Mouse (Mus musculus): ENCODE results near the gene Gm3448.
A peak's percentile ranks its signal among the peaks of the same experiment; 100 is the strongest.
"Not testable (repeated sequence)": the region's sequence is repeated elsewhere in the genome, so short reads cannot be mapped to it uniquely, and the experiment has no call there.

Gm3448 gene

GRCm38 (mm10) chr17:15025513-15025912 is 15.8 kb downstream of the Gm3448 start:
- DNase-seq, result not testable (repeated sequence)

DNA sequence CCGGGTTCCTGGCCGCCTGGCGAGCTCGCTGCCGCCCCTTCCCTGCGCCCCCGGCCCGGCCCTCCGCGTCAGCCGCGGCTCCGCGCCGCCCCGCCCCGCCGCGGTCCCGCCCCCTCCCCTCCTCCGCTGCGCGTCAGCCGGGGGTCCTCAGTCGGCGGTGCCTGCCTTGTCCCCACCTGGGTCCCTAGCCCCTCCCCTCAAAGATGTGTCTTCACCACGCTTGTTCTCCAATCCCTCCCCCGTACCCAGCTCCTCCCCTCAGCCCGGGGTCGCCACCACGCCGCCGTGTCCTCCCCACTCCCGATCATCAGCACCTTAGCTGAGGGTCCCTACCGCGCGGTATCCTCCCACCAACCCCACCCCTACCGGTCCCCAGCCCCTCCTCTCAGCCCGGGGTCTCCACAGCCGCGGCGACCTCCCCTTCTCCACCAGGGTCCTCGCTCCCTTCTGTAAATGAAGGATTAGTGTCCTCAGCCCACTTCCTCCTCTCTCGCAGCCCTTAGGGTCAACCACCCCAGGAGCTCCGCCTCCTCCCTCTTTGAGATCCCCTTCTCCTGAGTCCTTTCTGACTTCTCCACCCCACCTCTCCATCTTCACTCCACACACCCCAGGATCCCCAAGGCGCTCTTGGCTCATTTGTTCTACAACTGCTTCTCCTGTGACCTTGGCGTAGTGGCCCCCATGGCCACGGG is 16.7 kb downstream of the Gm3448 start:
- DNase-seq, result not testable (repeated sequence)

DNA sequence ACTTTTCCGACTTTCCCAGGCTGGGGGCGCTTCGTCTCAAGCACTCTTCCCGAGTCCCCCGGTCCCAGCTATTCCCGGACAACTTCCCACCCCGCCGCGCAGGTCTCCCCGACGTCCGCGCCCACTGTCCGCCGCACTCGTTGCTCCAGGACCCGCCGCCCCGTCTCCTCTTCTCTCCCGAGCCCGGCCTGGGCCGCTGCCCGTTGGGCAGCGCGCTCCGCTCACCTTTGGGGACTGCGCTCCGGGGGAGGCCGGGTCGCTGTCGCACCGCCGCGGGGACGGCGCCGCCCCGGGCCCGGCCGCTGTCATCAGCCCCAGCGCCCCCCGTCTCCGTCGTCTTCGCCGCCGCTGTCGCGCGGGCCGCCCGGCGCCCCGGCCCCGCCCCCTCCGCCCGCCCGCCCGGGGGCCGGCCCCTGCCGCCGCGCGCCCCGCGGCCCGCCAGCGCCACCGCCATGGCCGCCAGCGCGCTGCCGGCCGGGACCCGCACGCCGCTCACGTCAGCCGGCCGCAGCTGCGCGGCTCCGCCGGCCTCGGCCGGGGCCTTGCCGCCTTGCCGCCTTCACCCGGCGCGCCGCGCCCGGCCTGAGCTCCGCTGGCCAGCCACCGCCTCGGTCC is 17.4 kb downstream of the Gm3448 start:
- DNase-seq, result not testable (repeated sequence)

DNA sequence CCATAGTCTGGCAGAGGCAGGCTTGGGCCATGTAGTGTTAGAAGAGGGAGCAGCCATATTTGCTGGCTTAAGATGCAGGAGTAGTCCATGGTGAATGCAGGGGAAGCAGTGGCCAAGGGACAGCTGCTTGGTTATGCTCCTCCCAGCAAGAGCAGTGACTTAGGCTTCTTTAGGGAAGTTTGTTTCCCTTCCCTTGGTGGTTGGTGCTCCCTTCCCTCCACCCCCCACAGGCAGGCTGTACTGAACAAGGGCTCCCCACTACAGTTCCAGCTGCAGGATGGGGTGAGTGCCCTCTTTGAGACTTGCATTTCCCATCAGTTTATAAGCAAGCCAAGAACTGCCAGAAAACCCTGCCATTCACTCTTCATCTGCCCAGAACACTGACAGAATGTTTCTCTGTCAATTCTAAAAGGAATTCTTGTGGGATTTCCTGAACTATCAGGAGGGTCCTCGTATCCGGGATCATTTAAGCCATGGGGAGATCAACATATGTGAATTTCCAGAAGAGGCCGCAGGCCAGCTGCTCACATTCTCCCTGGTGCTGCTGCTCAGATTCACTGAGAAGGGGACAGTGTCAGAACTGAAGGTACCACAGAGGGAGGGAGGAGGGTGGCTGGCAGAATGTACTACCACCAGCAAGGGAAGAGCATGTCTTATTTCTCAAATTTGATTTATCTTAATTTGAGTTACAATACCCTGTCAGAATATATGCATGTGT is 19.7 kb downstream of the Gm3448 start:
- peak; percentile 1 to 20 for DNase-seq

DNA sequence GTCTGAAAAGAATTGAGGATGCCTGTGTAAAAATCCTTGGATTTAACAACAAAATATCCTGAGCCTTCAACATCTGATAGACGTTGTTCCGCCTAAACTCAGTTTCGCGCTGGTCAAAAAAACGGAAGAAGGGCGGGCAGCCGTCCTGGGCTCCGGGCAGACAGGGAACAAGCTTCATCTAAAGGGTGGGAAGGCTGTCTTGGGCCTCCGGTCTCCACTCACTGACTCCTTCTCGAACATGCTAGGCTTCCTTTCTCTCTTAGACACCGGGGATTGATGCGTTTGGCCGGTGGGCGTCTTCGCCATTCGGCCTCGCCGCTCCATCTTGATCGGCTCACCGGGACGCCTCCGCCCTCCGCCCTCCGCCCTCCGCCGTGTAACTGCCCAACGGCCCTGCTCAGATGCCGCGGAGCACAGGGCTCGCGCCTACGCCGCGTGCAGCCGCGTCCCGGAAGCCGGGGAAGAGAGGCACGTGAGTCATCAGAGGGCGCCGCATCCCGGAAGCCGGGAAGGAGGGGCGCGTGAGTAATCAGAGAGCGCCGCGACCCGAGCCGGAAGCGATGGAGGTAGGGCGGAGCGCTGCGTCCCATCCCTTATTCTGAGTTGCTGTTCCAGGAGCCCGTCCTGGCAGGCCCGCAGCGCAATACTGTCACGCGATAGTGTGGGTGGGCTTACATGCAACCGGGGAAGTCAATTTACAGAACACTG is 31.5 kb downstream of the Gm3448 start, which contains the start of gene Gm3435:
Gene Gm3435 (plus strand): TSS at position 471 of the 708 bp plus-strand sequence.
- not testable (repeated sequence) for DNase-seq

DNA sequence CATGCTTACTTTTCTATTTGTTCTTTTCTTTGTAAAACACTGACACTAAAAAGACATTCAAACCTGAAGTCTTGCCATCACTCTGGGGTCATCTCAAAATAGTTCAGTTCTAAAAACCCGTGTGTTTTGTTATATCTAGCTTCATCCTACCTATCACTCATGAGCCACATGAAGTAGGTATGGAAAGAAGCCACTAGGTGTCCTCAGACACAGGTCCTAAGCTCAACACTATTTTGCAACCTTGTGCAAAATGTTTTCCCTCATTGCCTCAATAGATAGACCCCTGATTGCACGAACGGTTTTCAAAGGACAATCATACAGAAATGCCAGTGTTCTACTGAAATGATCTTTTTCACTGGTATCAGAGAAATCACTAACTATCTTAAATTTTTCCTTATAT is 32.2 kb downstream of the Gm3448 start:
- DNase-seq, result not testable (repeated sequence)

DNA sequence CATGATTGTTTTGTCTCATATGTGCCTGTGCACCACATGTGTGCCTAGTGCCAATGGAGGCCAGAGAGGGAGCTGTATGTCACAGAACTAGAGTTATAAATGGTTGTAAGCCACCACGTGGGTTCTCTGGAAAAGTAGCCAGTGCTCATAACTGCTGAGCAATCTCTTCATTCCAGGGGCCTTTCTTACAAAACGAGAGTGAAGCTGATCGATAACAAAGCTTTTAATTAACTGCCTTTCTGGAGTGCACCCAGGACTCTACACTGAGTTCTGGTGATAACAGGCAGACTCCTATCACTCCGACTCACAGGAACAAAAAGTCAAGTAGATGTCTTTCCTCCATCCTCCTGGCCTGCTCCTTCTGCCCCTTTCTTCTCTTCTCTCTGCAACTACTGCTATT is 41.3 kb downstream of the Gm3448 start:
- DNase-seq, result not testable (repeated sequence)

DNA sequence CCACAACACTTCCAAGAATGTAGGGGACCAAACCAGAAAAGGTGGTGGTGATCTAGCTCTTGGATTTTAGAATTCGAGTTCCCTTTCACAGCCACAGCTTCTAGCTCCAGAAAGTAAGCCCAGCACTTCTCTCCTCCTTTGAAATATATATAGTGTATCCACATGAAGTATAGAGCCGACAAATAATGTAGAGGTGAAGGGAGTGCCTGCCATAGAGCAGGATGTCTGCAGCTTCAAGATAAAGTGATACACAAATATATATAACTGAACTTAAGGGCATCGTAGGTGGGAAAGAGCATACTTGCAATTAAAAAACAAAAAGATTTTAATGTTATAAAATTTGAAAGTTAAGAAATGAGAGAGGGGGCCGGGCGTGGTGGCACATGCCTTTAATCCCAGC is 47.2 kb downstream of the Gm3448 start:
- not testable (repeated sequence) for DNase-seq

GRCm38 (mm10) chr17:14993139-14993832 is 48.1 kb downstream of the Gm3448 start:
- DNase-seq, result not testable (repeated sequence)

- DNase-seq, result not testable (repeated sequence)
Observed at GRCm38 (mm10) chr17:14992522-14993138, 48.7 kb downstream of the Gm3448 start.

DNA sequence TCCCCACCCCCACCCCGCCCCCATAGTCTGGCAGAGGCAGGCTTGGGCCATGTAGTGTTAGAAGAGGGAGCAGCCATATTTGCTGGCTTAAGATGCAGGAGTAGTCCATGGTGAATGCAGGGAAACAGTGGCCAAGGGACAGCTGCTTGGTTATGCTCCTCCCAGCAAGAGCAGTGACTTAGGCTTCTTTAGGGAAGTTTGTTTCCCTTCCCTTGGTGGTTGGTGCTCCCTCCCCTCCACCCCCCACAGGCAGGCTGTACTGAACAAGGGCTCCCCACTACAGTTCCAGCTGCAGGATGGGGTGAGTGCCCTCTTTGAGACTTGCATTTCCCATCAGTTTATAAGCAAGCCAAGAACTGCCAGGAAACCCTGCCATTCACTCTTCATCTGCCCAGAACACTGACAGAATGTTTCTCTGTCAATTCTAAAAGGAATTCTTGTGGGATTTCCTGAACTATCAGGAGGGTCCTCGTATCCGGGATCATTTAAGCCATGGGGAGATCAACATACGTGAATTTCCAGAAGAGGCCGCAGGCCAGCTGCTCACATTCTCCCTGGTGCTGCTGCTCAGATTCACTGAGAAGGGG is 51.1 kb downstream of the Gm3448 start:
- peak in 1 of 2 experiments; percentile 6 for DNase-seq

- DNase-seq, result not testable (repeated sequence)
Observed at GRCm38 (mm10) chr17:14978362-14979038, 62.8 kb downstream of the Gm3448 start, which contains the start of the genes 9030025P20Rik and Gm3417. Gene 9030025P20Rik (plus strand): TSS chr17:14978468. Gene Gm3417 (minus strand): TSS chr17:14978790.

GRCm38 (mm10) chr17:14977718-14978361 is 63.5 kb downstream of the Gm3448 start:
- DNase-seq, result not testable (repeated sequence)

GRCm38 (mm10) chr17:14968373-14968913 is 72.9 kb downstream of the Gm3448 start:
- DNase-seq, result not testable (repeated sequence)

- DNase-seq, result not testable (repeated sequence)
Observed at GRCm38 (mm10) chr17:14961557-14962154, 79.7 kb downstream of the Gm3448 start.

DNA sequence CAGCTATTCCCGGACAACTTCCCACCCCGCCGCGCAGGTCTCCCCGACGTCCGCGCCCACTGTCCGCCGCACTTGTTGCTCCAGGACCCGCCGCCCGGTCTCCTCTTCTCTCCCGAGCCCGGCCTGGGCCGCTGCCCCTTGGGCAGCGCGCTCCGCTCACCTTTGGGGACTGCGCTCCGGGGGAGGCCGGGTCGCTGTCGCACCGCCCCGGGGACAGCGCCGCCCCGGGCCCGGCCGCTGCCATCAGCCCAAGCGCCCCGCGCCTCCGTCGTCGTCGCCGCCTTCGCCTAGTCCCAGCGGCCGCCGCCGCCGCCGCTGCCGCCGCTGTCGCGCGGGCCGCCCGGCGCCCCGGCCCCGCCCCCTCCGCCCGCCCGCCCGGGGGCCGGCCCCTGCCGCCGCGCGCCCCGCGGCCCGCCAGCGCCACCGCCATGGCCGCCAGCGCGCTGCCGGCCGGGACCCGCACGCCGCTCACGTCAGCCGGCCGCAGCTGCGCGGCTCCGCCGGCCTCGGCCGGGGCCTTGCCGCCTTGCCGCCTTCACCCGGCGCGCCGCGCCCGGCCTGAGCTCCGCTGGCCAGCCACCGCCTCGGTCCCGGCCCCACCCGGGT is 80.3 kb downstream of the Gm3448 start, which contains the start of gene Phf10:
Gene Phf10 (minus strand): TSS at position 323 of the 606 bp plus-strand sequence.
- peak; percentile 11 to 65 for DNase-seq

- peak; percentile 2 to 42 for DNase-seq
Observed at GRCm38 (mm10) chr17:14960520-14960919, 80.8 kb downstream of the Gm3448 start.

GRCm38 (mm10) chr17:14959979-14960378 is 81.4 kb downstream of the Gm3448 start:
- peak in 1 of 2 experiments; percentile 2 for DNase-seq

All from kidney, postnatal 25 days (tissue).